Mouse (Mus musculus): ENCODE data around the gene Adam30. TPM values are rescaled to one million over a fixed set of nuclear protein-coding genes. Genes with fewer than 3 reads are reported as not detected.

Gene Adam30
- not detected for polyA plus RNA-seq (2014; fragmentation: Illumina TruSeq; extraction: RNeasy Lipid Tissue Mini Kit (QIAGEN cat#74804); ENCODE audit: low read depth, low replicate concordance)

DNA sequence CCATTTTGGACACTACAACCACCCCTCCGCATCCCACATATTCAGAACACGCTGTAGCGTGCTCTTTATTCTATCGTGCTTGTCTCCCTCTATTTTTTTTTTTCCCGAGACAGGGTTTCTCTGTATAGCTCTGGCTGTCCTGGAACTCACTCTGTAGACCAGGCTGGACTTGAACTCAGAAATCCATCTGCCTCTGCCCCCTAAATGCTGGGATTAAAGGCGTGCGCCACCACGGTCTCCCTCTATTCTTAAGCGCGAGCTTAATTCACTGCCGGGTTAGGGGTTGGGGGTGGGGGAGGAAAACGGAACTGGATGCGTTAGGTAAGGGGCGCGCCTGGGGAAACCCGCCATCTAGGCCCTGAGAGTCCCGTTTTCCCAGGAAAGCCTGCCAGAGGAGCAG lies at the start of gene Adam30:
Gene Adam30, plus strand, starts transcription at position 301 of the 400 bp plus-strand sequence.

Other genes with a start within 250 kb of the Adam30 start
- 8.0 TPM for gene Notch2, start 147.1 kb upstream of the Adam30 start, polyA plus RNA-seq (2014; fragmentation: Illumina TruSeq; extraction: RNeasy Lipid Tissue Mini Kit (QIAGEN cat#74804); ENCODE audit: low read depth, low replicate concordance)
- not detected for gene Reg4, start 61.5 kb downstream of the Adam30 start, polyA plus RNA-seq (2014; fragmentation: Illumina TruSeq; extraction: RNeasy Lipid Tissue Mini Kit (QIAGEN cat#74804); ENCODE audit: low read depth, low replicate concordance)
- 15.2 TPM for gene Hmgcs2, start 119.8 kb downstream of the Adam30 start, polyA plus RNA-seq (2014; fragmentation: Illumina TruSeq; extraction: RNeasy Lipid Tissue Mini Kit (QIAGEN cat#74804); ENCODE audit: low read depth, low replicate concordance)
- gene Phgdh, start 179.4 kb downstream of the Adam30 start, polyA plus RNA-seq (2014; fragmentation: Illumina TruSeq; extraction: RNeasy Lipid Tissue Mini Kit (QIAGEN cat#74804); ENCODE audit: low read depth, low replicate concordance): 2.9 TPM
- gene Zfp697, start 221.8 kb downstream of the Adam30 start, polyA plus RNA-seq (2014; fragmentation: Illumina TruSeq; extraction: RNeasy Lipid Tissue Mini Kit (QIAGEN cat#74804); ENCODE audit: low read depth, low replicate concordance): 10.0 TPM

All from heart, adult 10 weeks (tissue).